Mouse (Mus musculus): ENCODE data around the gene Rin1. TPM values are rescaled to one million over a fixed set of nuclear protein-coding genes. Genes with fewer than 3 reads are reported as not detected.

The Rin1 gene
- polyA plus RNA-seq, 1 experiment = 27.5 TPM

- Histone ChIP-seq H3K36me3 (ENCODE audit: control insufficient read depth, insufficient read depth, low read length) (no peaks in the 10 kb centered on the region), H3K27me3 (ENCODE audit: control insufficient read depth, insufficient read depth, low read length) (no peaks in the 10 kb centered on the region), H3K4me1 (ENCODE audit: control insufficient read depth, insufficient read depth, low read length) (peaks cover 10% of the 10 kb centered on the region), H3K27ac (ENCODE audit: control insufficient read depth, insufficient read depth, low read depth, low read length) (no peak overlapping the region), H3K4me3 (ENCODE audit: control insufficient read depth, low read depth, low read length) (no peak overlapping the region)
- TF ChIP-seq CTCF (IDR thresholded peaks at IDR 0.05; ENCODE audit: control insufficient read depth, insufficient read depth, insufficient replicate concordance, low read depth, low read length) = peak; percentile 76; the same call in 1 of the 2 replicates
- no peak for TF ChIP-seq POLR2A (IDR thresholded peaks at IDR 0.05; ENCODE audit: control insufficient read depth, low read depth, low read length)
These were observed 33.5 kb upstream of the Rin1 start for GRCm38 (mm10) chr19:5016782-5017181.

- Histone ChIP-seq H3K27ac (ENCODE audit: control insufficient read depth, insufficient read depth, low read depth, low read length) (no peak overlapping the region), H3K4me3 (ENCODE audit: control insufficient read depth, low read depth, low read length) (no peak overlapping the region), H3K4me1 (ENCODE audit: control insufficient read depth, insufficient read depth, low read length) (peaks cover 10% of the 10 kb centered on the region), H3K36me3 (ENCODE audit: control insufficient read depth, insufficient read depth, low read length) (no peaks in the 10 kb centered on the region), H3K27me3 (ENCODE audit: control insufficient read depth, insufficient read depth, low read length) (no peaks in the 10 kb centered on the region)
- no peak for TF ChIP-seq CTCF (IDR thresholded peaks at IDR 0.05; ENCODE audit: control insufficient read depth, insufficient read depth, insufficient replicate concordance, low read depth, low read length)
- TF ChIP-seq POLR2A (IDR thresholded peaks at IDR 0.05; ENCODE audit: control insufficient read depth, low read depth, low read length) = no peak
These were observed 32.7 kb upstream of the Rin1 start for GRCm38 (mm10) chr19:5017611-5018010.

GRCm38 (mm10) chr19:5018191-5018590 is 32.1 kb upstream of the Rin1 start:
- Histone ChIP-seq H3K4me1 (ENCODE audit: control insufficient read depth, insufficient read depth, low read length) (peaks cover 10% of the 10 kb centered on the region), H3K27ac (ENCODE audit: control insufficient read depth, insufficient read depth, low read depth, low read length) (no peak overlapping the region), H3K36me3 (ENCODE audit: control insufficient read depth, insufficient read depth, low read length) (no peaks in the 10 kb centered on the region), H3K27me3 (ENCODE audit: control insufficient read depth, insufficient read depth, low read length) (no peaks in the 10 kb centered on the region), H3K4me3 (ENCODE audit: control insufficient read depth, low read depth, low read length) (no peak overlapping the region)
- TF ChIP-seq POLR2A (IDR thresholded peaks at IDR 0.05; ENCODE audit: control insufficient read depth, low read depth, low read length) (no peak), CTCF (IDR thresholded peaks at IDR 0.05; ENCODE audit: control insufficient read depth, insufficient read depth, insufficient replicate concordance, low read depth, low read length) (no peak)

GRCm38 (mm10) chr19:5021416-5021815 is 28.9 kb upstream of the Rin1 start:
- Histone ChIP-seq H3K4me1 (ENCODE audit: control insufficient read depth, insufficient read depth, low read length) (peaks cover 15% of the 10 kb centered on the region), H3K4me3 (ENCODE audit: control insufficient read depth, low read depth, low read length) (no peak overlapping the region), H3K27ac (ENCODE audit: control insufficient read depth, insufficient read depth, low read depth, low read length) (no peak overlapping the region), H3K27me3 (ENCODE audit: control insufficient read depth, insufficient read depth, low read length) (no peaks in the 10 kb centered on the region), H3K36me3 (ENCODE audit: control insufficient read depth, insufficient read depth, low read length) (no peaks in the 10 kb centered on the region)
- TF ChIP-seq POLR2A (IDR thresholded peaks at IDR 0.05; ENCODE audit: control insufficient read depth, low read depth, low read length) = no peak
- no peak for TF ChIP-seq CTCF (IDR thresholded peaks at IDR 0.05; ENCODE audit: control insufficient read depth, insufficient read depth, insufficient replicate concordance, low read depth, low read length)

GRCm38 (mm10) chr19:5023621-5024479 is 26.4 kb upstream of the Rin1 start, which contains the start of gene Slc29a2:
Gene Slc29a2 (plus strand): TSS chr19:5023860.
- TF ChIP-seq CTCF (IDR thresholded peaks at IDR 0.05; ENCODE audit: control insufficient read depth, insufficient read depth, insufficient replicate concordance, low read depth, low read length) (no peak), POLR2A (IDR thresholded peaks at IDR 0.05; ENCODE audit: control insufficient read depth, low read depth, low read length) (peak; percentile 43)
- Histone ChIP-seq H3K27me3 (ENCODE audit: control insufficient read depth, insufficient read depth, low read length) (no peaks in the 10 kb centered on the region), H3K4me3 (ENCODE audit: control insufficient read depth, low read depth, low read length) (peak within 1 kb of the TSS; percentile 86)

GRCm38 (mm10) chr19:5026111-5026510 is 24.2 kb upstream of the Rin1 start:
- no peaks in the 10 kb centered on the region for H3K27me3 ChIP-seq (ENCODE audit: control insufficient read depth, insufficient read depth, low read length)
- TF ChIP-seq CTCF (IDR thresholded peaks at IDR 0.05; ENCODE audit: control insufficient read depth, insufficient read depth, insufficient replicate concordance, low read depth, low read length) = no peak
- TF ChIP-seq POLR2A (IDR thresholded peaks at IDR 0.05; ENCODE audit: control insufficient read depth, low read depth, low read length) = no peak
- H3K27ac ChIP-seq (ENCODE audit: control insufficient read depth, insufficient read depth, low read depth, low read length) = no peak overlapping the region
- no peaks in the 10 kb centered on the region for H3K36me3 ChIP-seq (ENCODE audit: control insufficient read depth, insufficient read depth, low read length)
- H3K4me1 ChIP-seq (ENCODE audit: control insufficient read depth, insufficient read depth, low read length) = peaks cover 10% of the 10 kb centered on the region
- no peak overlapping the region for H3K4me3 ChIP-seq (ENCODE audit: control insufficient read depth, low read depth, low read length)

More at GRCm38 (mm10) chr19:5023621-5024479, 26.4 kb upstream of the Rin1 start, which contains the start of gene Slc29a2:
- Histone ChIP-seq H3K4me1 (ENCODE audit: control insufficient read depth, insufficient read depth, low read length) (peaks cover 10% of the 10 kb centered on the region), H3K36me3 (ENCODE audit: control insufficient read depth, insufficient read depth, low read length) (no peaks in the 10 kb centered on the region), H3K27ac (ENCODE audit: control insufficient read depth, insufficient read depth, low read depth, low read length) (no peak within 1 kb of the TSS)

- no peaks in the 10 kb centered on the region for H3K36me3 ChIP-seq (ENCODE audit: control insufficient read depth, insufficient read depth, low read length)
- no peak for TF ChIP-seq POLR2A (IDR thresholded peaks at IDR 0.05; ENCODE audit: control insufficient read depth, low read depth, low read length)
- TF ChIP-seq CTCF (IDR thresholded peaks at IDR 0.05; ENCODE audit: control insufficient read depth, insufficient read depth, insufficient replicate concordance, low read depth, low read length) = no peak
- no peaks in the 10 kb centered on the region for H3K27me3 ChIP-seq (ENCODE audit: control insufficient read depth, insufficient read depth, low read length)
These were observed 17.6 kb upstream of the Rin1 start for GRCm38 (mm10) chr19:5032686-5033085.

More at GRCm38 (mm10) chr19:5032686-5033085, 17.6 kb upstream of the Rin1 start:
- no peaks in the 10 kb centered on the region for H3K4me1 ChIP-seq (ENCODE audit: control insufficient read depth, insufficient read depth, low read length)
- no peak overlapping the region for H3K4me3 ChIP-seq (ENCODE audit: control insufficient read depth, low read depth, low read length)
- H3K27ac ChIP-seq (ENCODE audit: control insufficient read depth, insufficient read depth, low read depth, low read length) = no peak overlapping the region
